Mouse (Mus musculus) left cerebral cortex, adult 9 months (tissue): ENCODE measurements at regions not wholly inside any gene's neighbourhood (a gene's known extent, or its start where the extent isn't known, plus 50 kb on each side); places are given as distances from the start of the nearest gene placed in this dataset.

Experiments used
- DNase-seq, 2 experiments: peaks; one replicate each; pipeline ENCODE4 v3.0.0; 2022; ENCODE audit warnings: low spot score in 2 of 2

GRCm38 (mm10) chr4:74466081-74466480 lies 223.8 kb downstream of the Kdm4c start:
- DNase-seq: peak in 1 of 2 experiments; percentile 19

GRCm38 (mm10) chr4:74512489-74512888 lies 270.2 kb downstream of the Kdm4c start:
- DNase-seq: no peak

GRCm38 (mm10) chr4:74553888-74554287 lies 311.6 kb downstream of the Kdm4c start:
- no peak for DNase-seq

- peak in 1 of 2 experiments; percentile 24 for DNase-seq
Measured at GRCm38 (mm10) chr4:74563565-74563964, 321.3 kb downstream of the Kdm4c start.

GRCm38 (mm10) chr4:74586400-74586799 lies 344.1 kb downstream of the Kdm4c start:
- DNase-seq: no peak

- DNase-seq: no peak
Measured at GRCm38 (mm10) chr4:74587125-74587524, 344.8 kb downstream of the Kdm4c start.

GRCm38 (mm10) chr4:74588761-74589160 lies 346.5 kb downstream of the Kdm4c start:
- no peak for DNase-seq

- DNase-seq: no peak
Measured at GRCm38 (mm10) chr4:74613032-74613431, 370.7 kb downstream of the Kdm4c start.
